Mouse (Mus musculus) myocyte (in vitro differentiated cells): Measurements from ENCODE around the gene Slc20a1. TPM values are rescaled to one million over a fixed set of nuclear protein-coding genes. Genes with fewer than 3 reads are reported as not detected.
A peak's percentile ranks its signal among the peaks of the same experiment; 100 is the strongest.

Source experiments
- H3K27me3 ChIP-seq: one replicate; pipeline ENCODE4 v1.6.1; 2011; ENCODE audit not compliant: control insufficient read depth, insufficient read depth, insufficient read length
- H3K36me3 ChIP-seq: one replicate; pipeline ENCODE4 v1.6.1; 2011; ENCODE audit not compliant: control insufficient read depth, insufficient read depth
- H3K4me2 ChIP-seq: one replicate; pipeline ENCODE4 v1.6.1; 2011; ENCODE audit warnings: low read depth, control low read depth
- H3K4me3 ChIP-seq: one replicate; pipeline ENCODE4 v1.5.1; 2011; ENCODE audit warnings: mild to moderate bottlenecking, control low read depth, moderate library complexity
- H3K79me2 ChIP-seq: one replicate; pipeline ENCODE4 v1.6.1; 2011; ENCODE audit not compliant: control insufficient read depth, insufficient read depth
- H3ac ChIP-seq: one replicate; pipeline ENCODE4 v1.6.1; 2011; ENCODE audit not compliant: control insufficient read depth, insufficient read length
- CEBPB ChIP-seq: IDR thresholded peaks from 2 replicates; pipeline ENCODE4 v1.6.1; 2011; ENCODE audit warnings: mild to moderate bottlenecking, moderate library complexity; ENCODE audit not compliant: poor library complexity, insufficient read depth, severe bottlenecking
- E2F4 ChIP-seq: IDR thresholded peaks from one replicate; pipeline ENCODE4 v1.6.1; 2011; ENCODE audit warnings: mild to moderate bottlenecking, control low read depth, moderate library complexity; ENCODE audit not compliant: insufficient read depth
- MAX ChIP-seq: IDR thresholded peaks from one replicate; pipeline ENCODE4 v1.6.1; 2011; ENCODE audit warnings: low read depth, mild to moderate bottlenecking, control low read depth
- MYOD1 ChIP-seq, 3 experiments: IDR thresholded peaks; one replicate each; pipeline ENCODE4 v1.6.1; 2011; ENCODE audit warnings: control low read depth in 2 of 3, low read depth in 2 of 3, mild to moderate bottlenecking in 2 of 3, moderate library complexity in 1 of 3; ENCODE audit not compliant: insufficient read length in 2 of 3, control insufficient read depth in 1 of 3
- MYOG ChIP-seq, 3 experiments: IDR thresholded peaks; one replicate each; pipeline ENCODE4 v1.6.1; 2011; ENCODE audit warnings: control low read depth in 2 of 3, low read depth in 2 of 3, mild to moderate bottlenecking in 2 of 3; ENCODE audit not compliant: insufficient read length in 2 of 3, control insufficient read depth in 1 of 3, insufficient read depth in 1 of 3
- POLR2A ChIP-seq: IDR thresholded peaks from one replicate; pipeline ENCODE4 v1.6.1; 2011; ENCODE audit warnings: low read depth, mild to moderate bottlenecking, control low read depth, moderate library complexity; ENCODE audit not compliant: insufficient read length
- POLR2AphosphoS2 ChIP-seq: IDR thresholded peaks from one replicate; pipeline ENCODE4 v1.6.1; 2011; ENCODE audit warnings: low read depth, control low read depth; ENCODE audit not compliant: insufficient read length
- REST ChIP-seq: IDR thresholded peaks from one replicate; pipeline ENCODE4 v1.6.1; 2011; ENCODE audit warnings: mild to moderate bottlenecking, control low read depth, moderate library complexity; ENCODE audit not compliant: insufficient read depth, insufficient read length
- SRF ChIP-seq: IDR thresholded peaks from one replicate; pipeline ENCODE4 v1.6.1; 2011; ENCODE audit warnings: low read depth; ENCODE audit not compliant: control insufficient read depth, insufficient read length
- TCF12 ChIP-seq: IDR thresholded peaks from one replicate; pipeline ENCODE4 v1.6.1; 2011; ENCODE audit warnings: mild to moderate bottlenecking, control low read depth; ENCODE audit not compliant: poor library complexity, insufficient read depth, severe bottlenecking
- TCF3 ChIP-seq: IDR thresholded peaks from one replicate; pipeline ENCODE4 v1.6.1; 2011; ENCODE audit warnings: low read depth, control low read depth; ENCODE audit not compliant: insufficient read length
- USF1 ChIP-seq: IDR thresholded peaks from one replicate; pipeline ENCODE4 v1.6.1; 2011; ENCODE audit warnings: low read depth, mild to moderate bottlenecking, control low read depth, moderate library complexity
- polyA plus RNA-seq: library from polyadenylated mRNA; unstranded; fragments of >200 nt; fragmentation: generic; extraction: Trizol; gene quantifications from one replicate; pipeline ENCODE4 v1.2.1, GENCODE M21; 2012; ENCODE audit warnings: missing spikeins

The Slc20a1 gene
- polyA plus RNA-seq, 1 experiment = 41.7 TPM

GRCm38 (mm10) chr2:129199328-129200085, 943 bp downstream of the Slc20a1 start:
- Histone ChIP-seq H3K4me2 (peak overlapping the region; percentile 90), H3K79me2 (peaks cover 45% of the 10 kb centered on the region), H3K36me3 (peaks cover 44% of the 10 kb centered on the region), H3K27me3 (no peaks in the 10 kb centered on the region), H3K4me3 (peak overlapping the region; percentile 78), H3ac (peak overlapping the region; percentile 62)
- TF ChIP-seq POLR2AphosphoS2 = no peak
- no peak for TF ChIP-seq TCF12
- TF ChIP-seq MYOG (IDR thresholded peaks at IDR 0.05; ENCODE audit: control insufficient read depth in 1 of 3, insufficient read depth in 1 of 3, insufficient read length in 2 of 3, low read depth in 2 of 3) = no peak

- H3K4me2 ChIP-seq = no peak overlapping the region
- no peak overlapping the region for H3ac ChIP-seq
- peaks cover 45% of the 10 kb centered on the region for H3K79me2 ChIP-seq
- H3K27me3 ChIP-seq = no peaks in the 10 kb centered on the region
- no peak overlapping the region for H3K4me3 ChIP-seq
- peaks cover 84% of the 10 kb centered on the region for H3K36me3 ChIP-seq
- no peak for TF ChIP-seq USF1
- TF ChIP-seq E2F4 = no peak
- no peak for TF ChIP-seq POLR2A
- no peak for TF ChIP-seq SRF
- TF ChIP-seq MAX = no peak
- no peak for TF ChIP-seq MYOG (IDR thresholded peaks at IDR 0.05; ENCODE audit: control insufficient read depth in 1 of 3, insufficient read depth in 1 of 3, insufficient read length in 2 of 3, low read depth in 2 of 3)
- TF ChIP-seq MYOD1 (IDR thresholded peaks at IDR 0.05; ENCODE audit: control insufficient read depth in 1 of 3, insufficient read length in 2 of 3, low read depth in 2 of 3) = no peak
- TF ChIP-seq TCF3 = no peak
- no peak for TF ChIP-seq POLR2AphosphoS2
- TF ChIP-seq TCF12 = no peak
Observed at GRCm38 (mm10) chr2:129205000-129205399, 6.4 kb downstream of the Slc20a1 start.

- H3K36me3 ChIP-seq = peaks cover 81% of the 10 kb centered on the region
- no peak overlapping the region for H3K4me3 ChIP-seq
- H3K79me2 ChIP-seq = peaks cover 27% of the 10 kb centered on the region
- no peak overlapping the region for H3ac ChIP-seq
- peak; percentile 11 to 91 (median 46) for TF ChIP-seq MYOG (IDR thresholded peaks at IDR 0.05; ENCODE audit: control insufficient read depth in 1 of 3, insufficient read depth in 1 of 3, insufficient read length in 2 of 3, low read depth in 2 of 3)
- TF ChIP-seq MYOD1 (IDR thresholded peaks at IDR 0.05; ENCODE audit: control insufficient read depth in 1 of 3, insufficient read length in 2 of 3, low read depth in 2 of 3) = peak in 2 of 3 experiments; percentile 55 to 60
- TF ChIP-seq POLR2AphosphoS2 = peak; percentile 28
- no peak for TF ChIP-seq TCF3
- H3K4me2 ChIP-seq = peak overlapping the region; percentile 67
- no peaks in the 10 kb centered on the region for H3K27me3 ChIP-seq
Observed at GRCm38 (mm10) chr2:129206824-129207223, 8.3 kb downstream of the Slc20a1 start.

- H3ac ChIP-seq = no peak overlapping the region
- TF ChIP-seq USF1 = peak; percentile 36
- TF ChIP-seq SRF = no peak
- no peak for TF ChIP-seq MAX
- peaks cover 13% of the 10 kb centered on the region for H3K79me2 ChIP-seq
- no peak overlapping the region for H3K4me3 ChIP-seq
- peak overlapping the region; percentile 37 for H3K4me2 ChIP-seq
- no peaks in the 10 kb centered on the region for H3K27me3 ChIP-seq
- H3K36me3 ChIP-seq = peaks cover 68% of the 10 kb centered on the region
Observed at GRCm38 (mm10) chr2:129208181-129208746, 9.7 kb downstream of the Slc20a1 start.

GRCm38 (mm10) chr2:129210089-129210749, 11.7 kb downstream of the Slc20a1 start:
- Histone ChIP-seq H3K4me2 (no peak overlapping the region), H3K36me3 (peaks cover 51% of the 10 kb centered on the region)
- TF ChIP-seq POLR2AphosphoS2 (no peak), MYOD1 (IDR thresholded peaks at IDR 0.05; ENCODE audit: control insufficient read depth in 1 of 3, insufficient read length in 2 of 3, low read depth in 2 of 3) (no peak), MYOG (IDR thresholded peaks at IDR 0.05; ENCODE audit: control insufficient read depth in 1 of 3, insufficient read depth in 1 of 3, insufficient read length in 2 of 3, low read depth in 2 of 3) (no peak), E2F4 (no peak), TCF12 (no peak), SRF (no peak), CEBPB (no peak), TCF3 (no peak), USF1 (no peak), REST (no peak), MAX (no peak), POLR2A (no peak)

More at GRCm38 (mm10) chr2:129210089-129210749, 11.7 kb downstream of the Slc20a1 start:
- H3K79me2 ChIP-seq = peaks cover 9% of the 10 kb centered on the region
- no peak overlapping the region for H3ac ChIP-seq
- H3K4me3 ChIP-seq = no peak overlapping the region
- H3K27me3 ChIP-seq = no peaks in the 10 kb centered on the region
